Mouse (Mus musculus) kidney, embryonic 14.5 days (tissue): ENCODE results near the gene Prss53. TPM values are rescaled to one million over a fixed set of nuclear protein-coding genes. Genes with fewer than 3 reads are reported as not detected.

Experiments used
- ATAC-seq: fragments of 200-750 bp; cut with Nextera tagmentation; 2 replicates; pipeline ENCODE4 v1.8.0; 2017; ENCODE audit warnings: moderate number of reproducible peaks, mild to moderate bottlenecking, moderate TSS enrichment, moderate library complexity; ENCODE audit not compliant: low FRiP score, low TSS enrichment
- H3K27ac ChIP-seq: fragments of 300-500 bp; sonication (generic); 2 replicates; pipeline ENCODE4 v1.5.1; 2014; ENCODE audit warnings: low read depth, mild to moderate bottlenecking, low read length, moderate library complexity, mixed read lengths
- H3K27me3 ChIP-seq: fragments of 300-500 bp; sonication (generic); 2 replicates; pipeline ENCODE4 v1.6.1; 2014; ENCODE audit warnings: mild to moderate bottlenecking, low read length; ENCODE audit not compliant: control insufficient read depth, insufficient read depth
- H3K36me3 ChIP-seq: fragments of 300-500 bp; sonication (generic); 2 replicates; pipeline ENCODE4 v1.6.1; 2014; ENCODE audit warnings: low read length, mixed read lengths; ENCODE audit not compliant: control insufficient read depth, insufficient read depth
- H3K4me1 ChIP-seq: fragments of 300-500 bp; sonication (generic); 2 replicates; pipeline ENCODE4 v1.6.1; 2014; ENCODE audit warnings: low read length, mixed read lengths; ENCODE audit not compliant: control insufficient read depth, insufficient read depth
- H3K4me2 ChIP-seq: fragments of 300-500 bp; sonication (generic); replicated peaks from 2 replicates; pipeline ENCODE4 v1.6.1; 2014; ENCODE audit warnings: low read depth, mild to moderate bottlenecking, low read length
- H3K4me3 ChIP-seq: fragments of 300-500 bp; sonication (generic); 2 replicates; pipeline ENCODE4 v1.5.1; 2014; ENCODE audit warnings: mild to moderate bottlenecking, low read length
- H3K9ac ChIP-seq: fragments of 300-500 bp; sonication (generic); 2 replicates; pipeline ENCODE4 v1.6.1; 2014; ENCODE audit warnings: low read depth, mild to moderate bottlenecking, low read length, moderate library complexity
- H3K9me3 ChIP-seq: fragments of 300-500 bp; sonication (generic); 2 replicates; pipeline ENCODE4 v1.6.1; 2016; ENCODE audit warnings: low read length; ENCODE audit not compliant: control insufficient read depth
- WGBS: fragments of 180-500 bp; shearing (Covaris S2); extraction: QIAGEN DNeasy Blood & Tissue Kit; methylation state at CpG from one replicate; pipeline ENCODE4 v1.1.7; 2014; 5-methylcytosine and 5-hydroxymethylcytosine counted together
- polyA plus RNA-seq: library from polyadenylated mRNA; unstranded; fragments of >200 nt; fragmentation: Nextera tagmentation; extraction: Ambion mirVana; gene quantifications from 2 replicates; pipeline ENCODE4 v1.2.1, GENCODE M21; 2014

The Prss53 gene
- polyA plus RNA-seq, 1 experiment from 2014 or later, result 0.77 TPM

GRCm38 (mm10) chr7:127887191-127887590 is 3.6 kb downstream of the Prss53 start:
- 81% methylated on average over 8 of the region's 8 CpGs for WGBS
- no peak overlapping the region for H3K4me3 ChIP-seq
- H3K27ac ChIP-seq, result no peak overlapping the region
- no peak overlapping the region for H3K9ac ChIP-seq
- no peaks in the 10 kb centered on the region for H3K27me3 ChIP-seq
- H3K9me3 ChIP-seq, result no peaks in the 10 kb centered on the region
- ATAC-seq, result no peak
- H3K4me2 ChIP-seq, result no peak overlapping the region
- 0 out of 2 replicates have a peak, but pooled peaks cover 6% of the 10 kb centered on the region for H3K4me1 ChIP-seq
- peaks cover 74% of the 10 kb centered on the region for H3K36me3 ChIP-seq

- ATAC-seq, result no peak
- WGBS, result 97% methylated on average over 6 of the region's 6 CpGs
- no peaks in the 10 kb centered on the region for H3K9me3 ChIP-seq
- H3K36me3 ChIP-seq, result peaks cover 79% of the 10 kb centered on the region
- H3K4me2 ChIP-seq, result no peak overlapping the region
- H3K9ac ChIP-seq, result no peak overlapping the region
- no peak overlapping the region for H3K27ac ChIP-seq
- H3K4me1 ChIP-seq, result 0 out of 2 replicates have a peak, but pooled peaks cover 6% of the 10 kb centered on the region
- H3K27me3 ChIP-seq, result no peaks in the 10 kb centered on the region
- no peak overlapping the region for H3K4me3 ChIP-seq
Measured at GRCm38 (mm10) chr7:127886551-127886950, 4.2 kb downstream of the Prss53 start.

GRCm38 (mm10) chr7:127885951-127886350 is 4.8 kb downstream of the Prss53 start:
- Histone ChIP-seq H3K4me1 (0 out of 2 replicates have a peak, but pooled peaks cover 6% of the 10 kb centered on the region), H3K9ac (no peak overlapping the region), H3K9me3 (no peaks in the 10 kb centered on the region), H3K27ac (no peak overlapping the region), H3K4me3 (no peak overlapping the region), H3K27me3 (no peaks in the 10 kb centered on the region), H3K4me2 (no peak overlapping the region), H3K36me3 (peaks cover 85% of the 10 kb centered on the region)
- no peak for ATAC-seq
- 61% methylated on average over 6 of the region's 6 CpGs for WGBS

- Histone ChIP-seq H3K4me1 (0 out of 2 replicates have a peak, but pooled peaks cover 12% of the 10 kb centered on the region), H3K9me3 (no peaks in the 10 kb centered on the region), H3K27me3 (no peaks in the 10 kb centered on the region), H3K4me2 (no peak overlapping the region), H3K9ac (no peak overlapping the region), H3K4me3 (no peak overlapping the region), H3K27ac (no peak overlapping the region), H3K36me3 (peaks cover 73% of the 10 kb centered on the region)
- 85% methylated on average over 12 of the region's 12 CpGs for WGBS
- no peak for ATAC-seq
Measured at GRCm38 (mm10) chr7:127880431-127880830, 10.3 kb downstream of the Prss53 start.

- Histone ChIP-seq H3K36me3 (peaks cover 64% of the 10 kb centered on the region), H3K9ac (no peak overlapping the region), H3K4me1 (peaks cover 15% of the 10 kb centered on the region; the same call in 1 of the 2 replicates), H3K4me2 (no peak overlapping the region), H3K27ac (no peak overlapping the region), H3K4me3 (no peak overlapping the region), H3K9me3 (no peaks in the 10 kb centered on the region), H3K27me3 (no peaks in the 10 kb centered on the region)
- no peak for ATAC-seq
- 96% methylated on average over 9 of the region's 9 CpGs for WGBS
Measured at GRCm38 (mm10) chr7:127879301-127879700, 11.5 kb downstream of the Prss53 start.

GRCm38 (mm10) chr7:127876467-127877348 is 14.1 kb downstream of the Prss53 start, which contains the start of gene Zfp668:
Gene Zfp668 (minus strand): TSS chr7:127876828.
- WGBS, result under 1% methylated on average over 60 of the region's 60 CpGs
- Histone ChIP-seq H3K9me3 (no peaks in the 10 kb centered on the region), H3K4me2 (peak within 1 kb of the TSS; percentile 51), H3K4me1 (peaks cover 13% of the 10 kb centered on the region), H3K27me3 (no peaks in the 10 kb centered on the region), H3K4me3 (peak within 1 kb of the TSS; percentile 81), H3K9ac (peak within 1 kb of the TSS; percentile 97), H3K27ac (peak within 1 kb of the TSS; percentile 99), H3K36me3 (peaks cover 41% of the 10 kb centered on the region)
- ATAC-seq, result peak; percentile 74

GRCm38 (mm10) chr7:127876041-127876466 is 14.7 kb downstream of the Prss53 start, which contains the start of gene Zfp646:
Gene Zfp646 (plus strand): TSS chr7:127876221.
- H3K36me3 ChIP-seq, result peaks cover 34% of the 10 kb centered on the region
- no peaks in the 10 kb centered on the region for H3K9me3 ChIP-seq
- peaks cover 13% of the 10 kb centered on the region for H3K4me1 ChIP-seq
- WGBS, result under 1% methylated on average over 41 of the region's 41 CpGs
- peak within 1 kb of the TSS; percentile 51 for H3K4me2 ChIP-seq
- ATAC-seq, result peak; percentile 87
- H3K27me3 ChIP-seq, result no peaks in the 10 kb centered on the region
- H3K27ac ChIP-seq, result peak within 1 kb of the TSS; percentile 99
- peak within 1 kb of the TSS; percentile 97 for H3K9ac ChIP-seq
- H3K4me3 ChIP-seq, result peak within 1 kb of the TSS; percentile 81

GRCm38 (mm10) chr7:127875627-127876001 is 15.2 kb downstream of the Prss53 start:
- Histone ChIP-seq H3K4me3 (peak overlapping the region; percentile 81), H3K9ac (peak overlapping the region; percentile 97), H3K4me1 (peaks cover 13% of the 10 kb centered on the region), H3K27ac (peak overlapping the region; percentile 99), H3K4me2 (peak overlapping the region; percentile 51), H3K36me3 (peaks cover 30% of the 10 kb centered on the region), H3K27me3 (no peaks in the 10 kb centered on the region), H3K9me3 (no peaks in the 10 kb centered on the region)
- under 1% methylated on average over 40 of the region's 43 CpGs for WGBS
- ATAC-seq, result peak; percentile 94
